Comparison of ENCODE assay signal across 8 mouse cellular contexts in the genomic region with DNA sequence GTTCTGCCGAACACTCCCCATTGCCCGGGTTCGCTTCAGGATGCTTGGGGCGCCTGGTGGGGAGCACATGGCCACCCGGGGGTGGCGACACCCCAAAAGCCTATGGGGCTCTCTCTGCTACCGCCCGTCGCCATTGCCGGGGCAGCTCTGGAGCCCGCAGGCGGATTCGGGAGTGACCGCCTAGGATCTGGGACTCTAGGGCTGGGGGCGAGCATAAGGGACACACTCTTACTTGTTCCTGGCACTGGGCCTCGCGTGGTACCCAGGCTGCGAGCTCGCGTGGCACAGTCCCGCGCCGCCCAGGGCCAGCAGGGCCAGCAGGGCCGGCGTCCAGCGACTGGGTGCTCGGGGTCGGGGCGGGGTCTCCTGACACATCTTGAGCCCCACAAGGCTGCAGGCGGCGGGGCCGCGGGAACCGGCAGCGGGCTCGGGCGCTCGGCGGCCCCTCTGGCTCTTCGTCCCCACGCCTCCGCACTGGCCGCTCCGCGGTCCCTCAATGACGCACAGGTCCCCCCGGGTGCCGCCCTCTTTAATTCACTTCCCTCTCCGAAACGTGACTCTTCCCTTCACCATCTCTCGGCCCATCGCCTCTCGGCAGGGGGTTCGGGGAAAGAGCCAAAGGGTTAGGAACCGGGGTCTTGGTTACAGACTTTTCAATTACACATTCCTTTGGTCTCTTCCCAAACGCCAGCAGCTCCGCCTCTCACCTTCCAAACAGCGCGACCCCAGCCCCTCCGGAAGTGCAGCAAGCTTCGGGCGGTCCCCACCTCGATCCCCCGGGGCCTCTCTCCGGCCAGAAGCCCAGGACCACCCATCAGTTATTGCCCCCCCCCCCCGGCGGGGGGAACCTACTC. TPM values are rescaled to one million over a fixed set of nuclear protein-coding genes. Genes with fewer than 3 reads are reported as not detected.
DNase-seq lines count a peak whose midpoint lies in the region; ATAC-seq and TF ChIP-seq lines count a peak whose summit lies in the region.

No protein-coding gene starts in this region.

- peak overlapping the region; percentile 85 for H3K4me3 ChIP-seq in erythroblast, embryonic 14.5 days (replicated peaks)
- H3K4me3 ChIP-seq in heart, embryonic 16.5 days (ENCODE audit: low read length), result peak overlapping the region; percentile 77
- peak overlapping the region; percentile 46; the same call in 1 of the 2 replicates for H3K4me3 ChIP-seq in liver, adult 2 months (ENCODE audit: insufficient read depth, low read depth, low read length)
- peak overlapping the region; percentile 69 for H3K4me3 ChIP-seq in midbrain, embryonic 16.5 days (ENCODE audit: low read depth, low read length)
- H3K4me3 ChIP-seq in stomach, postnatal 0 days (ENCODE audit: low read depth, low read length), result peak overlapping the region; percentile 54

- peak overlapping the region; percentile 85 for H3K9ac ChIP-seq in heart, embryonic 16.5 days (ENCODE audit: low read length)
- peak overlapping the region; percentile 37; the same call in 1 of the 2 replicates for H3K9ac ChIP-seq in liver, adult 2 months (ENCODE audit: low read depth, low read length)
- peak overlapping the region; percentile 72 for H3K9ac ChIP-seq in midbrain, embryonic 16.5 days (ENCODE audit: low read depth, low read length)
- H3K9ac ChIP-seq in stomach, postnatal 0 days (ENCODE audit: low read length), result peak overlapping the region; percentile 58

- ATAC-seq in heart, embryonic 16.5 days (replicated peaks; ENCODE audit: extremely low read depth, insufficient read depth, low FRiP score), result peak; percentile 35
- peak; percentile 75 for ATAC-seq in midbrain, embryonic 16.5 days
- ATAC-seq in stomach, postnatal 0 days (ENCODE audit: low FRiP score, low TSS enrichment), result peak; percentile 72

- WGBS in heart, embryonic 16.5 days, result under 1% methylated on average over 67 of the region's 67 CpGs
- 2% methylated on average over 67 of the region's 67 CpGs for WGBS in liver, adult 2 months
- under 1% methylated on average over 64 of the region's 67 CpGs for WGBS in midbrain, embryonic 16.5 days
- under 1% methylated on average over 63 of the region's 67 CpGs for WGBS in stomach, postnatal 0 days

- H3K79me2 ChIP-seq in liver, adult 2 months (ENCODE audit: control insufficient read depth, insufficient read depth, low read length), result no peaks in the 10 kb centered on the region

- H3K36me3 ChIP-seq in erythroblast, embryonic 14.5 days (ENCODE audit: control insufficient read depth), result peaks cover 27% of the 10 kb centered on the region
- no peaks in the 10 kb centered on the region for H3K36me3 ChIP-seq in heart, embryonic 16.5 days (ENCODE audit: control insufficient read depth, insufficient read depth)
- H3K36me3 ChIP-seq in liver, adult 2 months (ENCODE audit: control insufficient read depth, insufficient read depth, low read length), result no peaks in the 10 kb centered on the region
- no peaks in the 10 kb centered on the region for H3K36me3 ChIP-seq in midbrain, embryonic 16.5 days (ENCODE audit: control insufficient read depth, insufficient read depth, low read length)
- no peaks in the 10 kb centered on the region for H3K36me3 ChIP-seq in stomach, postnatal 0 days (ENCODE audit: control insufficient read depth, insufficient read depth, low read length)

- no peak for TF ChIP-seq EP300 in stomach, postnatal 0 days (optimal IDR thresholded peaks at IDR 0.05)

- 0 out of 2 replicates have a peak overlapping the region, but pooled peaks have one; percentile 21 for H3K27ac ChIP-seq in heart, embryonic 16.5 days (ENCODE audit: low read length)
- no peak overlapping the region for H3K27ac ChIP-seq in liver, adult 2 months (replicated peaks; ENCODE audit: insufficient read depth, low read depth, low read length)
- H3K27ac ChIP-seq in midbrain, embryonic 16.5 days (ENCODE audit: low read length), result no peak overlapping the region
- H3K27ac ChIP-seq in stomach, postnatal 0 days (replicated peaks), result no peak overlapping the region

- TF ChIP-seq CTCF in liver, adult 2 months (IDR thresholded peaks at IDR 0.05; ENCODE audit: low read depth, low read length), result no peak
- TF ChIP-seq CTCF in stomach, postnatal 0 days (IDR thresholded peaks at IDR 0.05; ENCODE audit: low read depth), result no peak

- peaks cover 53% of the 10 kb centered on the region for H3K4me1 ChIP-seq in erythroblast, embryonic 14.5 days (ENCODE audit: control insufficient read depth)
- H3K4me1 ChIP-seq in heart, embryonic 16.5 days (ENCODE audit: control insufficient read depth, insufficient read depth, low read length), result peaks cover 27% of the 10 kb centered on the region
- no peaks in the 10 kb centered on the region for H3K4me1 ChIP-seq in liver, adult 2 months (ENCODE audit: control insufficient read depth, insufficient read depth, low read length)
- H3K4me1 ChIP-seq in midbrain, embryonic 16.5 days (ENCODE audit: control insufficient read depth, insufficient read depth, low read length), result peaks cover 13% of the 10 kb centered on the region
- H3K4me1 ChIP-seq in stomach, postnatal 0 days (replicated peaks; ENCODE audit: control insufficient read depth, insufficient read depth), result no peaks in the 10 kb centered on the region

- peak; percentile 76 to 80 for DNase-seq in B cell, adult 2 months
- DNase-seq in MEL-GATA-1-ER (ENCODE audit: extremely low read depth, low read depth), result peak; percentile 36
- no peak for DNase-seq in liver, adult 2 months (ENCODE audit: extremely low read depth, low read depth, low spot score)
- DNase-seq in stomach, postnatal 0 days (ENCODE audit: low spot score), result peak; percentile 33
- DNase-seq in cerebellum, adult 9-11 months, result no peak

- peaks cover 28% of the 10 kb centered on the region for H3K27me3 ChIP-seq in erythroblast, embryonic 14.5 days (ENCODE audit: control insufficient read depth)
- H3K27me3 ChIP-seq in heart, embryonic 16.5 days (ENCODE audit: control insufficient read depth, insufficient read depth, low read length), result no peaks in the 10 kb centered on the region
- H3K27me3 ChIP-seq in liver, adult 2 months (ENCODE audit: control insufficient read depth, insufficient read depth, low read length), result peaks cover 18% of the 10 kb centered on the region; the same call in 1 of the 2 replicates
- peaks cover 20% of the 10 kb centered on the region for H3K27me3 ChIP-seq in midbrain, embryonic 16.5 days (ENCODE audit: control insufficient read depth, insufficient read depth, low read depth, low read length)
- H3K27me3 ChIP-seq in stomach, postnatal 0 days (ENCODE audit: control insufficient read depth, insufficient read depth, low read length), result 0 out of 2 replicates have a peak, but pooled peaks cover 3% of the 10 kb centered on the region

- H3K9me3 ChIP-seq in erythroblast, embryonic 14.5 days (ENCODE audit: control insufficient read depth, low read length), result no peaks in the 10 kb centered on the region
- no peaks in the 10 kb centered on the region for H3K9me3 ChIP-seq in heart, embryonic 16.5 days (replicated peaks; ENCODE audit: control insufficient read depth, low read length)
- no peaks in the 10 kb centered on the region for H3K9me3 ChIP-seq in midbrain, embryonic 16.5 days (replicated peaks; ENCODE audit: control insufficient read depth, low read length, poor library complexity, severe bottlenecking)
- H3K9me3 ChIP-seq in stomach, postnatal 0 days (ENCODE audit: control insufficient read depth, low read length), result no peaks in the 10 kb centered on the region

- peak overlapping the region; percentile 93 for H3K4me2 ChIP-seq in heart, embryonic 16.5 days (ENCODE audit: low read depth, low read length)
- peak overlapping the region; percentile 100 for H3K4me2 ChIP-seq in midbrain, embryonic 16.5 days (ENCODE audit: low read length)
- H3K4me2 ChIP-seq in stomach, postnatal 0 days (replicated peaks; ENCODE audit: low read depth), result peak overlapping the region; percentile 97

- no peak for TF ChIP-seq POLR2A in liver, adult 2 months (IDR thresholded peaks at IDR 0.05; ENCODE audit: extremely low read depth, insufficient read depth, low read length)

RNA-seq across cellular contexts. Expression of a gene that starts 1.1 kb away (rescaled TPM):
- polyA plus RNA-seq in erythroblast, embryonic 14.5 days (2012), result 21.3 and 32.0 TPM in 2 replicates
- 35.5 and 38.7 TPM in 2 replicates for polyA plus RNA-seq in heart, embryonic 16.5 days (2015; fragmentation: Nextera tagmentation; extraction: Ambion mirVana)
- total RNA-seq in liver, adult 2 months (2014; rRNA removed), result 1.1 and 1.5 TPM in 2 replicates
- polyA plus RNA-seq in liver, adult 2 months (2012; rRNA removed), result 0.31 and 1.7 TPM in 2 replicates
- polyA plus RNA-seq in midbrain, embryonic 16.5 days (2015; fragmentation: Nextera tagmentation; extraction: Ambion mirVana), result 1.0 and 1.4 TPM in 2 replicates
- 1.4 TPM in 2 replicates for polyA plus RNA-seq in stomach, postnatal 0 days (2015; fragmentation: Nextera tagmentation; extraction: Ambion mirVana)

Comparison
In these comparisons a context has a peak if more than half of its experiments do, and no peak if none do; other contexts are left out.
1. DNase-seq: peak in B cell, adult 2 months (2 of 2), MEL-GATA-1-ER (single experiment) and stomach, postnatal 0 days (single experiment); none in liver, adult 2 months (single experiment) and cerebellum, adult 9-11 months (single experiment).
2. Peak in every context shown above with its lines, with median percentiles within 50 percentile points of each other: H3K4me3 ChIP-seq, ATAC-seq, H3K4me2 ChIP-seq and H3K9ac ChIP-seq.